Mouse (Mus musculus) liver, embryonic 15.5 days (tissue): ENCODE results near the gene Ccdc125. TPM values are rescaled to one million over a fixed set of nuclear protein-coding genes. Genes with fewer than 3 reads are reported as not detected.
"Not testable (repeated sequence)": the region's sequence is repeated elsewhere in the genome, so short reads cannot be mapped to it uniquely, and the experiment has no call there.

Experiments
- ATAC-seq: fragments of 200-750 bp; cut with Nextera tagmentation; 2 replicates; pipeline ENCODE4 v1.8.0; 2017; ENCODE audit warnings: moderate number of reproducible peaks, mild to moderate bottlenecking, moderate library complexity; ENCODE audit not compliant: insufficient read depth
- H3K27ac ChIP-seq: fragments of 300-500 bp; sonication (generic); replicated peaks from 2 replicates; pipeline ENCODE4 v1.5.1; 2015; ENCODE audit warnings: mild to moderate bottlenecking, inconsistent platforms
- H3K27me3 ChIP-seq: fragments of 300-500 bp; sonication (generic); 2 replicates; pipeline ENCODE4 v1.6.1; 2015; ENCODE audit warnings: mild to moderate bottlenecking, inconsistent platforms
- H3K36me3 ChIP-seq: fragments of 300-500 bp; sonication (generic); replicated peaks from 2 replicates; pipeline ENCODE4 v1.6.1; 2015; ENCODE audit warnings: moderate library complexity, mild to moderate bottlenecking, inconsistent platforms
- H3K4me1 ChIP-seq: fragments of 300-500 bp; sonication (generic); replicated peaks from 2 replicates; pipeline ENCODE4 v1.6.1; 2015; ENCODE audit warnings: inconsistent platforms
- H3K4me2 ChIP-seq: fragments of 300-500 bp; sonication (generic); 2 replicates; pipeline ENCODE4 v1.6.1; 2015; ENCODE audit warnings: moderate library complexity, mild to moderate bottlenecking, inconsistent platforms
- H3K4me3 ChIP-seq: fragments of 300-500 bp; sonication (generic); replicated peaks from 2 replicates; pipeline ENCODE4 v1.5.1; 2015; ENCODE audit warnings: mild to moderate bottlenecking, inconsistent platforms
- H3K9ac ChIP-seq: fragments of 300-500 bp; sonication (generic); 2 replicates; pipeline ENCODE4 v1.6.1; 2015; ENCODE audit warnings: moderate library complexity, mild to moderate bottlenecking, inconsistent platforms
- H3K9me3 ChIP-seq: fragments of 300-500 bp; sonication (generic); replicated peaks from 2 replicates; pipeline ENCODE4 v1.6.1; 2016; ENCODE audit warnings: inconsistent platforms
- WGBS: fragments of 180-500 bp; shearing (Covaris S2); methylation state at CpG from one replicate; pipeline ENCODE4 v1.1.7; 2015; ENCODE audit warnings: mixed read lengths; ENCODE audit not compliant: insufficient replicate concordance; 5-methylcytosine and 5-hydroxymethylcytosine counted together
- polyA plus RNA-seq: library from polyadenylated mRNA; unstranded; fragments of >200 nt; fragmentation: Nextera tagmentation; extraction: Ambion mirVana; gene quantifications from 2 replicates; pipeline ENCODE4 v1.2.1, GENCODE M21; 2015

Gene Ccdc125
- polyA plus RNA-seq, 1 experiment from 2014 or later, result 6.2 TPM

DNA sequence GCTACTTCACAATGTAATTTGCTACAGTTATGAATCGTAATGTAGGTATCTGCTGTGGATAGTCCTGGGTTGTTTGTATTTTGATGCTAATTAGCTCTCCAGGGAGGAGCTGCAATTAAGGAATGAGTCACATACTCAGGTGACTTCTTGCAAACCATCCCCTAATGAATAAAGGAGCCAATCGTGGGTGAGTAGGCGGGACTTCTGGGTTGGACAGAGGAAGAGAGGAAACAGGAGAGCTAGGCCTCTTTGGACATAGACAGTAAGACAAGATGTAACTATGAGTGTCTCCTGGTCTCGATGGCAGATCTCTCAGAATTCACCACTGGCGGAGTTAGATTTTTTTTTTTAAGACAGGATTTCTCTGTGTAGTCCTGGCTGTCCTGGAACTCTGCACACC, 52.1 kb downstream of the Ccdc125 start:
- Histone ChIP-seq H3K9me3 (no peaks in the 10 kb centered on the region), H3K4me2 (no peak overlapping the region), H3K4me3 (no peak overlapping the region), H3K9ac (no peak overlapping the region), H3K4me1 (peaks cover 22% of the 10 kb centered on the region), H3K36me3 (peaks cover 55% of the 10 kb centered on the region), H3K27ac (no peak overlapping the region), H3K27me3 (no peaks in the 10 kb centered on the region)
- WGBS, result 73% methylated on average over 5 of the region's 5 CpGs
- ATAC-seq, result no peak

DNA sequence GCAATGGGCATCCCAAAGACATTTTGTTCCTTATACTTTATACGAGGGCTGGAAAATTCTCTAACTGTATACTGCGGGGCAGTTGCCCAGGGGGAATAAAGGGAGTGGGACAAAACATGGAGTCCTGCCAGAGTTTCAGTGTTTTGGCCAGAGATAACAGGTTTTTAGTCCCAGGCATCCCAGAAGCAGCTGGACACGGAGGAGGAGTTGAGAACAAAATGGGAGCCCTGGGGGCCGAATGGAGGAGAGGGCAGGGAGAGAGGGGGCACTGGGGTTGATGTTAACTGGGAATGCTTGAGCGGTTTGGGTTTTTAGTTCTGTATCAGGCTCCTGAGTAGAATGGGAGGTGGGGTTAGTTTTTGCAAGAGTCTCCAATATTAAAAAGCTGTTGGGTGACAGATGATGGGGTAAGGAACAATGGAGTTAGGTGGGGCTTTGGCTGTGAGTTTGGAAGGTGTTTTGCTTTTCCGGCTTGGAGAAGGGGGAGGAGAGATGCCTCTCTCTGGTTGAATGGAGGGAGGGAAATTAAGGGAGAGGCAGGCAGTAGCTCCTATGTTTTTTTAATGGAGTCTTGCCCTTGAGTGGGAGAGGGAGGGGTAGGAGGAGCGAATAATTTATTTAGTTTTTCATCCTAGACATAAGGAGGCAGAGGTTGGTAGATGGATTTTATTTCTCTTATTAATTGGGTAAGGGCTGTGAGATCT, 54.7 kb downstream of the Ccdc125 start:
- no peak overlapping the region for H3K4me3 ChIP-seq
- peaks cover 49% of the 10 kb centered on the region for H3K36me3 ChIP-seq
- WGBS, result 80% methylated on average over 7 of the region's 7 CpGs
- H3K9ac ChIP-seq, result no peak overlapping the region
- H3K9me3 ChIP-seq, result no peaks in the 10 kb centered on the region
- H3K27me3 ChIP-seq, result no peaks in the 10 kb centered on the region
- H3K4me1 ChIP-seq, result peaks cover 38% of the 10 kb centered on the region
- no peak overlapping the region for H3K4me2 ChIP-seq
- no peak for ATAC-seq
- H3K27ac ChIP-seq, result no peak overlapping the region

DNA sequence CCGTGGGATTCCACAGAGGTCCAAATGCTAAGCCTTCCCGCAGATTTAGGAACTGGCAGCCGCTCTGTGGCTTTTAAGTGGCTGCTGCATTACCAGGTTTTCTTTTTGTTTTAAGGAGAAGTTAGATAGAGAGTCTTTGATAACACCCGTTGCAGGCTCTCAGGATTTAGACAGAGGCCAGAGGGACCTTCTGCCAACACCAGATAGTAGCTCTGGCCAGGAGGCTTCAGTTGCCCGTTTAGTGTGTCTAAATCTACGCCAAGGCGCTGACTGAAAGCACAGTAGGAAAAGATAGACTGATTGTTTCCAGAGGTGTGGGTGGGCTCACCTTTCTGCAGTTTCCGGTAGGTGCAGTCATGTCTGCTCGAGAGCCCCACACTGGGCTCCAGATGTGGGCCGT, 55.7 kb downstream of the Ccdc125 start:
- H3K9me3 ChIP-seq, result no peaks in the 10 kb centered on the region
- peaks cover 47% of the 10 kb centered on the region for H3K4me1 ChIP-seq
- H3K27me3 ChIP-seq, result no peaks in the 10 kb centered on the region
- peak overlapping the region; percentile 43 for H3K27ac ChIP-seq
- H3K9ac ChIP-seq, result no peak overlapping the region
- no peak overlapping the region for H3K4me3 ChIP-seq
- 22% methylated on average over 10 of the region's 10 CpGs for WGBS
- peaks cover 43% of the 10 kb centered on the region for H3K36me3 ChIP-seq
- peak; percentile 54 for ATAC-seq
- peak overlapping the region; percentile 27 for H3K4me2 ChIP-seq

DNA sequence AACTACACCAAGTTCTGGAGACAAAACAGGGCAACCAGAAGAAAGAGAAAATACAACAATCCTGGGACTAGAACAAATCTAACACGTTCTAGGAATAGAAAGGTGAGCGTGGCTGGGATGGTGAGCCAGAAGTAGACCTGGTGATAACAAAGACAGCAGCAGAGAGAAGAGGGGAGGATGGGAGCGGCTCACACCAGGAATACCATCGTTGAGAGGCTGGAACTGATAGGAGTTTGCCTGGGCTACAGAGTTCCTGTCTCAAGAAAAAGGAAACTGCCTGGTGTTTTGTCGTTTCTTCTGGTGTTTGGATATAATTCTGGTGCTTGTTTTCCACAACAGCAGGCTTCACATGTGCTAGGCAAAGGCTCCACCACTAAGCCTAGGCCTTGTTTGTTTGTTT, 58.6 kb downstream of the Ccdc125 start:
- H3K36me3 ChIP-seq, result peaks cover 22% of the 10 kb centered on the region
- H3K4me2 ChIP-seq, result no peak overlapping the region
- H3K9ac ChIP-seq, result 0 out of 2 replicates have a peak overlapping the region, but pooled peaks have one; percentile 9
- no peak overlapping the region for H3K27ac ChIP-seq
- no peaks in the 10 kb centered on the region for H3K9me3 ChIP-seq
- H3K4me1 ChIP-seq, result peaks cover 53% of the 10 kb centered on the region
- H3K4me3 ChIP-seq, result no peak overlapping the region
- WGBS, result 61% methylated on average over 5 of the region's 5 CpGs
- ATAC-seq, result no peak
- no peaks in the 10 kb centered on the region for H3K27me3 ChIP-seq

DNA sequence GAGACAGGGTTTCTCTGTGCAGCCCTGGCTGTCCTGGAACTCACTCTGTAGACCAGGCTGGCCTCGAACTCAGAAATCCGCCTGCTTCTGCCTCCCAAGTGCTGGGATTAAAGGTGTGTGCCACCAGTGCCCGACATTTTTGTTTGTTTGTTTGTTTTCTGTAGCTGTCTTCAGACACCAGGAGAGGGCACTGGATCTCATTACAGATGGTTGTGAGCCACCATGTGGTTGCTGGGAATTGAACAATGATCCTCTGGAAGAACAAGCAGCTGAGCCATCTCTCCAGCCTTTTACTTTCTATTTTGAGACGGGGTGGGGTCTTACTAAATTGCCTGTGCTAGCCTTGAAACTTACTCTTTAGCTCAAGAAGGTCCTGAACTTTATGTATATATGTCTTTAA, 59.0 kb downstream of the Ccdc125 start:
- Histone ChIP-seq H3K4me2 (peak overlapping the region; percentile 80; the same call in 1 of the 2 replicates), H3K36me3 (peaks cover 22% of the 10 kb centered on the region), H3K27ac (0 out of 2 replicates have a peak overlapping the region, but pooled peaks have one; percentile 24), H3K4me1 (peaks cover 53% of the 10 kb centered on the region)
- not testable (repeated sequence) for ATAC-seq, H3K9me3 ChIP-seq, H3K9ac ChIP-seq, H3K27me3 ChIP-seq, H3K4me3 ChIP-seq
- 81% methylated on average over 4 of the region's 4 CpGs for WGBS

DNA sequence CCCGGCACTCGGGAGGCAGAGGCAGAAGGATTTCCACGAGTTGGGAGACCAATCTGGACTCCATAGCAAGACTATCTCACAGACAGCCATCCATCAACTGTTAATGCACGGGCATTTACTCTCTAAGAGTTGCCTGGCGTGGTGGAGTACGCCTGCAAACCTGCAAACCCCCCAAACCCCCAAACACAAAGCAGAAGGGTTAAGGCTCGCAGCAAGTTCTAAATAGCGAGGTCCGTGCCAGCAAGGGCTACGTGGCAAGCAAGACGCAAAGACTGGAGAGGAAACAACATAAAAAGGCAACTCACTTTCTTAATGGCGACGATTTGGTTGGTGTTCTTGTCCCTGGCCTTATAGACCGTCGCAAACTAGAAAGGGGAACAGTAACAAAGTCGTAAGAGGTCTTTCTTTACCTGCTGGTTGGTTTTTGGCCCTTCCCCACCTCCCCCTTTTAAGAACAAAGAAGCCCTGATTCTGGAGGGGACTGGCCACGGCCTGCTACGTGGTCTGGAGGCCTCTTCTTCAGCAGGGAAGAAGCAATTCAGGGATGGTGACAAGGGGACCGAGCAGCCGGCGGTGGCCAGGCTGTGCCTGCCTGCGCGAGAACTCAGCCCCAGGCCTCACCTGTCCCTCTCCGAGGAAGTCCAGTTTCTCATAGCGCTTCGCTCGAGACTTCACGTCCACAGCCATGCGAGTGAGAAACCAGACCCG, 60.8 kb downstream of the Ccdc125 start:
- H3K4me3 ChIP-seq, result peak overlapping the region; percentile 79
- no peaks in the 10 kb centered on the region for H3K9me3 ChIP-seq
- peak; percentile 83 for ATAC-seq
- H3K9ac ChIP-seq, result peak overlapping the region; percentile 81
- H3K27ac ChIP-seq, result peak overlapping the region; percentile 83
- no peaks in the 10 kb centered on the region for H3K27me3 ChIP-seq
- H3K36me3 ChIP-seq, result peaks cover 21% of the 10 kb centered on the region
- peaks cover 37% of the 10 kb centered on the region for H3K4me1 ChIP-seq
- WGBS, result 1% methylated on average over 30 of the region's 30 CpGs
- peak overlapping the region; percentile 80 for H3K4me2 ChIP-seq

DNA sequence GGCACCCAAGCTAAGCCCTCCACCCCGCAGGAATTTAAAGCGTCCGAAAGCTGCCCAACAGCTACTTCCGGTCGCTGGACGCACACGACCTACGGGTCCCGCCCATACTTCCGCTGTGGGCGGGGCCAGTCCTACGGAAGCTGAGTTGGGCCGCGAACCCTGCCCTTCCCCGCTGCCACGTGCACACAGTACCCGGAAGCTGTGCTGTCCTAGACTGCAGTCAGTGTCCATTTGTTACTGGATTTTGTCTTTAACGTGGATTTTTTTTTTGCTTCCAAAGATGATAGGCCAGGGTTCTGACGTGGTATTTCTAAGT, 61.3 kb downstream of the Ccdc125 start, which contains the start of gene Cdk7:
Gene Cdk7, minus strand, starts transcription at position 79 of the 316 bp plus-strand sequence.
- peak within 1 kb of the TSS; percentile 81 for H3K9ac ChIP-seq
- peak within 1 kb of the TSS; percentile 83 for H3K27ac ChIP-seq
- H3K36me3 ChIP-seq, result peaks cover 21% of the 10 kb centered on the region
- H3K27me3 ChIP-seq, result no peaks in the 10 kb centered on the region
- H3K4me3 ChIP-seq, result peak within 1 kb of the TSS; percentile 79
- H3K4me1 ChIP-seq, result peaks cover 35% of the 10 kb centered on the region
- peak; percentile 96 for ATAC-seq
- peak within 1 kb of the TSS; percentile 80 for H3K4me2 ChIP-seq
- WGBS, result under 1% methylated on average over 19 of the region's 19 CpGs
- no peaks in the 10 kb centered on the region for H3K9me3 ChIP-seq

DNA sequence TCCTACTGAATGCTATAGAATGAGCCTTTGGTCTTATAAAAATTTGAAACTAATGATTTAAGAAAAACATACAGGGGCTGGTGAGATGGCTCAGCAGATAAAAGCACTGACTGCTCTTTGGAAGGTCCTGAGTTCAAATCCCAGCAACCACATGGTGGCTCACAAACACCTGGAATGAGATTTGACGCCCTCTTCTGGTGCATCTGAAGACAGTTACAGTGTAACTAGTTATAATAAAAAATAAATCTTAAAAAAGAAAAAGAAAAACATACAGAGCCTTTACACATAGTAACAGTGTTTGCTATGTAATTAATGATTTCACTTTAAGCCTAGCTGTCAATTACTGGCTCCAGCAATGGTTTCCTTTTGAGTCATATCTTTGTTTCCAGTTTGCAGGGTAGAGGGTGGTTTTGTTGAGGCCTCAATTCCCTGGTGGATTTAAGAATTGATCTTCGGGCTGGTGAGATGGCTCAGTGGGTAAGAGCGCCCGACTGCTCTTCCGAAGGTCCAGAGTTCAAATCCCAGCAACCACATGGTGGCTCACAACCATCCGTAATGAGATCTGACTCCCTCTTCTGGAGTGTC, 62.0 kb downstream of the Ccdc125 start:
- H3K4me2 ChIP-seq, result peak overlapping the region; percentile 80
- WGBS, result 81% methylated on average over 6 of the region's 6 CpGs
- peaks cover 26% of the 10 kb centered on the region for H3K36me3 ChIP-seq
- H3K27me3 ChIP-seq, ATAC-seq, H3K9ac ChIP-seq, H3K9me3 ChIP-seq: not testable (repeated sequence)
- H3K4me3 ChIP-seq, result peak overlapping the region; percentile 79
- H3K27ac ChIP-seq, result 0 out of 2 replicates have a peak overlapping the region, but pooled peaks have one; percentile 83
- H3K4me1 ChIP-seq, result peaks cover 31% of the 10 kb centered on the region

DNA sequence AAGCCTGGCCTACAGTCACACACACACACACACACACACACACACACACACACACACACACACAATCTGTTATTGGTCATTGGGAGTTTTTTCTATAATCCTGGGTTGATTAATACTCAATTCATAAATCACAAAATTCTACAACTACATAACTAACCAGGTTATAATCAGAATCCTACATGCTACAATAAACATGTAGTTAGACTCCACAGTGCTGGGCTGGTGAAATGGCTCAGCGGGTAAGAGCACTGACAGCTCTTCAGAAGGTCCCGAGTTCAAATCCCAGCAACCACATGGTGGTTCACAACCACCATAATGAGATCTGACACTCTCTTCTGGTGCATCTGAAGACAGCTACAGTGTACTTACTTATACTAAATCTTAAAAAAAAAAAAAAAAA, 63.2 kb downstream of the Ccdc125 start:
- peaks cover 28% of the 10 kb centered on the region for H3K4me1 ChIP-seq
- no peak overlapping the region for H3K4me3 ChIP-seq
- H3K27ac ChIP-seq, result no peak overlapping the region
- H3K4me2 ChIP-seq, result no peak overlapping the region
- WGBS, result 81% methylated on average over 2 of the region's 2 CpGs
- H3K27me3 ChIP-seq, result no peaks in the 10 kb centered on the region
- H3K9ac ChIP-seq, result no peak overlapping the region
- no peak for ATAC-seq
- H3K36me3 ChIP-seq, result peaks cover 29% of the 10 kb centered on the region
- H3K9me3 ChIP-seq, result no peaks in the 10 kb centered on the region

DNA sequence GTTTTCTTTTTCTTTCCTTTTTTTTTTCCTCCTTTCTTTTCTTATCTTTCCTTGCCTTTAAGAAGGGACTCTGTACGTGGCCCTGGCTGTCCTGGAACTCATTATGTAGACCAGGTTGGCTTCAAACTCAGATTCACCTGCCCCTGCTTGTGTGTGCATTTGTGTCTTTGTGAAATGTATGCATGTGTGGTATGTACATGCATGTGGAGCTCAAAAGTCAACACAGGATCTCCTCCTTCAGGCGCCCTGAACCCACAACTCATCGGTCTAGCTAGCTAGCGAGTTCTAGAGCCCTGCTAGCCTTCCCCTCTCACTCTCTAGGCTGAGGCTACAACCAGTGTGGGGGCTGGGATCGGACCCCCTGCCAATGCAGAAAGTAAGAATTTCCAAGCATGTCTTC, 73.3 kb downstream of the Ccdc125 start:
- no peaks in the 10 kb centered on the region for H3K27me3 ChIP-seq
- 69% methylated on average over 5 of the region's 5 CpGs for WGBS
- no peaks in the 10 kb centered on the region for H3K9me3 ChIP-seq
- H3K9ac ChIP-seq, result peak overlapping the region; percentile 25; the same call in 1 of the 2 replicates
- peaks cover 24% of the 10 kb centered on the region for H3K36me3 ChIP-seq
- ATAC-seq, result no peak
- H3K4me2 ChIP-seq, result peak overlapping the region; percentile 87
- peak overlapping the region; percentile 65 for H3K27ac ChIP-seq
- H3K4me1 ChIP-seq, result peaks cover 60% of the 10 kb centered on the region
- peak overlapping the region; percentile 83 for H3K4me3 ChIP-seq

DNA sequence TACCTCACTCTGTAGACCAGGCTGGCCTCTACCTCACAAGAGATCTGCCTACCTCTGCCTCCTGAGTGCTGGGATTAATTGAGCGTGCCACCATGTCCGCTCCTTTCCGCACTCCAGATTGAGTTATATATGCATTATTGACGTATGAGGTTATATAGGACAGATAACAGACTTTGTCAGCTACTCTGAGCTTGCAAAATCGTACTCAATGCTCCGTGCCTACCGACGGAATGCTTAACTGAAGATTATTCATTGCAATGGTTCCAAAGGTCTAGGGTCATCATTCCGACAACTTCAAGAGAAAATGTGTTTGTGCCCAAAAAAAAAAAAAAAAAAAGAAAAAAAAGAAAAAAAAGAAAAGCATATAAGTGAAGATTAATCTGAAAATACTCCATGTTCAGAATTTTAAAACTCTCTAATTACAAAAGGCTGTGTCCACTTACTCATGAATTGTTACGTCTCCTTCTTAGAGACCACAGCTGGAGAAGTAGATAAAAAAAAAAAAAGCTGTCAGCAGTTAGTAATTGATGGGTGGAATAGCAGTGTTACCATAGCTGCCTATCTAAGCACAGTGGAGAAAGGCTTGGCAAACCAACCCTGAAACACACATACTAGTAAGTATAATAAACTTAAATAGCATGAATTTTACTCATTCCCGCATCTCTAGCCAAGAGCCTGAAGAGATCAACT, 74.0 kb downstream of the Ccdc125 start:
- WGBS, result 51% methylated on average over 11 of the region's 11 CpGs
- H3K9ac ChIP-seq, result peak overlapping the region; percentile 83
- ATAC-seq, result peak; percentile 41
- peak overlapping the region; percentile 92 for H3K27ac ChIP-seq
- H3K4me1 ChIP-seq, result peaks cover 66% of the 10 kb centered on the region
- no peaks in the 10 kb centered on the region for H3K9me3 ChIP-seq
- peak overlapping the region; percentile 83 for H3K4me3 ChIP-seq
- H3K27me3 ChIP-seq, result no peaks in the 10 kb centered on the region
- peak overlapping the region; percentile 87 for H3K4me2 ChIP-seq
- H3K36me3 ChIP-seq, result peaks cover 18% of the 10 kb centered on the region
